Mouse (Mus musculus): ENCODE measurements at regions not wholly inside any gene's neighbourhood (a gene's known extent, or its start where the extent isn't known, plus 50 kb on each side); places are given as distances from the start of the nearest gene placed in this dataset.
A peak's percentile ranks its signal among the peaks of the same experiment; 100 is the strongest.

DNA sequence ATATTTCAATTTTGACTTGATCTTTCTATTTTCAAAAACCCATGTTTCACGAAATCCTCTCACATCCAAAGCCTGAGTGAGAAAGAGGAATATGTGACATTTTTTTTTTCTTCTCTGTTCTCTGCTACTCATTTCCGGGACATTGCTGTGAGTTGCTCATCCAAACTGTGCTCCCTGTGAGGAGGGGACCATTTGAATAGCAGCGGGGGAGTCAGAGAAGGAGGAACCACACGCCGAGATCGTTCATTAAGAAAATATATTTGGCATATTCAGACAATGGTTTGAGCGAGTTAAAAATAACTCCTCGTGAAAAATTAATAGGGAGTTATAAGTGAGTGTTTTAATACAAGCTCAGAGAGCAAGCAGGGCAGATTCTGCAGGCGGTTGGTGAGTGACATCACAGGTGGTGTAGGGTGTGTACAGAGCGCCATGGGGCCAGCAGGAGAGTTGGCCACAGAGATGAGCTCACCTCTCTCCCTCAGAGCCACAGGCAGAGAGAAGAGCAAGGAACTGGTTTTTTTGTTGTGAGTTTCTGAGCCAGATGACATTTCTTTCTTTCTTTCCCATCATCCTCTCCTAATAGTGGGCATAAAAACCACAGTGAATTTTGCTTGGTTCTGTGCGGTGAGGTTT, 54.4 kb upstream of the Calcoco1 start:
- DNase-seq (ENCODE audit: low read depth, low spot score): no peak

DNA sequence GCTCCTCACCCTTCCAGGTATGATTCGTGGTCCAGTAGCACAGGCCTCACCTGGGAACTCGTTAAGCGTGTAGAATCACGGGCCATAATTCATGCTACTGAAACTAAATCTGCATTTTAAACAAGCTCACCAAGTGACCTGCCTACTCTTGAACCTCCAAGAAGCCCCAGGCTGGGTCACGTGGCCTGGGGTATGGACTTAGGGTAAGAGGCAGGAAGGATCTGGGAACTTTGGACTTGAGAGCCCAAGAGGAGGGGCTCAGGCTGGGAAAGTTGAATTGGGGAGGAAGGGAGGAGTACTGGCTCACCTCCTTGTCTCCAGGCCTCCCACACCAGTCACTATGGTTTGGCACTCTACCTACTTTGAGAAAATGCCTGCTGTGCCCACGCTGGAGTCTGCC, 58.6 kb upstream of the Calcoco1 start:
- no peak for DNase-seq (ENCODE audit: low read depth, low spot score)

DNA sequence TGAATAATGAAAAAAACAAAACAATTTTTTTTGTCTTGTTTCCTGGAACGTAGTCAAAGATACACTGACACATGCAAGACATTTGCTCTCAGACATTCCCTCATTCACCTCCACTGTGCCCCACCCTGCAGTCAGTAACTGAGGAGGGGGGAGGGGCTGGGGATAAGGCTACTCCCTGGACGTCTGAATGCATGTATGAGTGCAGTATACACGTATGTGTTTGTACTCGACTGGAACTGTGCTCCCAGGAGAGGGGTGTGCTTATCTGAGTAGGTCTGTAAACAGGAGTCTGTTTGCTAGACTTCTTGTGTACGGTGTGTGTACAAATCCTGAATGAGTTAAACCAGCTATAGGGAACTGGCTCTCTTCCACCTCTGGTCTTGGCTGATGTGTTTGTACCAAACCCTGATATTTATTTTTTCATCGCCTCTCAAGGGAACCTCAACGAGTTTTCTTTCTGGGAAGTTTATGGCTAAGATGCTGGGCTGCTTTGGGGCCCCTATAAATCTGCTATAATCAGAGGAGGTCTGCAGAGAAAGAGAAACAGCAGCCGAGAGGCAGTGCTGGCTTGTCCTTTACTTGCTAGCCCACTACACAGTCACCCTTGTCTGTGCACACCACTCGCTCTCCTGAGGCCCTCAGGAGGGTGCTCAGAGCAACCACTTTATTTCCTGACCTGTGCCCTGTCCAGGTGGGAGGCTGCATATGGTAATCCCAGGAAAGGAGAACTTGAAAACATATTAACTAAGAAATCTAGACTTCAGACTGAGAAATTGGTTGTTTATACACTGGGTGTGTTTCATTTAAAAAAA, 61.2 kb upstream of the Calcoco1 start:
- no peak for DNase-seq (ENCODE audit: low read depth, low spot score)

DNA sequence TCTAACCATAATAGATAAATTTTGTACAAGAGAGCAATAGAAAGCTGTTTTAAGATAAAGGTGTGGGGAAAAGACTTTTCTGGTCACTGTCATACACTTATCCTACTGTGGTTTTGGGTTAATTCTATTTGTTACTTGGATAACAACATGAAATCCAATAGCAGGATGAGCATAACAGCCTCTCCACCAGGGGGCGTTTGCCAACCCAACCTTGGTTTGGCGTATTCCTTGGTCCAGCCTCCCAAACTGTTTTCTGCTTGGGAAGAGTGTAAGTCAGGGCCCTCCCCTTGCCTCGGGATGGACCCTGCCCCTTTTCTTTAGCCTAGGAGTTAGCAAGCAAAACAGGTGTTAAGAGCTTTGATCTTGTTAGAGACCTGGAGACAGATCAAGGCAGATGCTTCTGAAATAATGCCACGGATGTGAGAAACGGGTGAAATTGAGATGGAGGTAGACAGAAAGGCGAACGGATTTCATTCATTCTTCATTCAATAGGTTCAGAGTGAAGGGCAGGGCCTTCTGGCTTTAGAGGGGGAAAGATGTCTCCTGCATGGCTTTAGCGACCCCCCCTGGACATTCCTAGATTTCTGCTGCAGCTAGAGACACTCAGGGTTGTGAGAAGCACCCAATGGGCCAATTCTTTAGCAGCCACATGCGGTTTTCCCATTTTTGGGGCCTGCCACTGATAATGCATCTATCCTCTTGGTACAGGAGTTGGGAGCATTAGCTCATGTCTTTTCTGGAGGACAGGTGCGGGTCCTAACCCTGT, 63.3 kb upstream of the Calcoco1 start:
- DNase-seq (ENCODE audit: low read depth, low spot score): peak; percentile 33

DNA sequence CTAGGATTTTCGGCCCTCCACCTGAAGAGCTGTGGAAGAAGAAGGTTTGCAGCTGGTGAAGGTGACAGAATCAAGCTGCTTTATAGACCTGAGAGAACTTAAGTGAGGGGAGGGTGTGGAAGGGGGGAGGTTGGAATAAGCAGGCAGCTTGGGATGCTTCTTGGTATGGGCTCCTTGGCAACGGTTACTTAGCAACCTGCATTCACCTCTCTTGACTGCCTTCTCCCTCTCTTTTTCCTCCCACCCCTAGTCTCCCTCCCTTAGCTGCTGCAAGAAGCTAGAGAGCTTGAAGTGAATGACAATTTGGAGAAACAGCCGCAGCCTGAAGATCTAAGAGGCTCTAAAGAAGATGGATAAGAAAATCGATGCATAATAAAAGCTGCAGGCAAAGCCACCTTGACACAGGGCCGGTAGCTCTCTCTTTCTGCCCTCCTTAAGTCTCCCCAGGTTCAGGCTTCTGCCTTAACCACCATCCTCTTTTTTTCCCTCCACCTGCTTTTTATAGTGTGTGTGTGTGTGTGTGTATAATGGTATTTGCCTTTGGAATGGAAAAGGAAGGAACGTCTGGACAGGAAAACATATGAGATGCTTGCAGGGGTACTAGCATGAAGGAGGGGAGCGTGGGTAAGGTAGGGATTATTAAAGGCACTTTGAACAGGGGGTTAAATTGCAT, 67.0 kb upstream of the Calcoco1 start:
- DNase-seq (ENCODE audit: low read depth, low spot score): peak; percentile 8

DNA sequence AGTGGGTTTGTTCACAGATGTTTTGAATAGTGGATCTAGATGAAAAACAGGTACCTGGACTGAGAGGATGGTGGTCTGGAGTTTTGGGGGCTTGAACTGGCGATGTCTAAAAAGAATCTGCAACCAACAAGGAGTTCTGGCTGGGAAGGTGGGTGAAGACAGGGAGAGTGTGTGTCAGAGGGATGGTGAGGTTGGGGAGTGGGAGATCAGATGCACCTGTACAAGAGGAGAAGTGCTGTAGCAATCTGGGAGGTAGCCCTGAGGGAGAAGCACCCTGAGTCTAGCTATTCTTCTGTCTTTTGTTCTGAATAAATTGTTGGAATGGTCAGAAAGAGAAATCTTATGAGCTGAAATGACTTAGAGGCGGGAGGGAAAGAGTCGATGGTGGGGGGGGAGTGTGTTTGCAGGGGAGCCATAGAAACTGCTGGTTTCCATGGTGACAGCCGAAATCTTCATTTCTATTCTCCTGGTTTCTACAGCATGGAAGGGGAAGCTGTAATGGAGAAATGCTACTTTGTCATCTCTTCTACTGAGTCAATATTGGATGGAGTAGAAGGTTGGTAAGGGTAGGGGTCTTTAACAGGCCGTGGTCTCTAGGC, 75.1 kb upstream of the Calcoco1 start:
- no peak for DNase-seq (ENCODE audit: low read depth, low spot score)

DNA sequence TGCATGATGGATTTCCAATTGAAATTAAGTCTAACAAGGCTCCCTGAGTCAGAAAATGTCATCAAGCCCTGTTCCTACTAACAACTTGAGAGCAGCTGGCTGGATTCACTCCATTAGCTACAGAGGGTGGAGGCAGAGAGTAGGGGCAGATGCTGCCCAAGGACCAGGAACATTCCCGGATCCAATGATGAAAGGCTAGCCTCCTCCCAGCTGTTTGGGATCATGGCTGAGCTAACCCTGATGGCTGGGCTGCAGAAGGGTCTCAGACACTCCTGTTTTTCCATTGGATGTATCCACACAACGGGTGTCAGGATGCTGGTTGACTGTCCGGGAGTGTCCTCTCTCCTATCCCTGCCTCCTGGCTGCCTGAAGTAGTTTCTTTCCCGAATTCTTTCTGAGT, 78.1 kb upstream of the Calcoco1 start:
- no peak for DNase-seq (ENCODE audit: low read depth, low spot score)

DNA sequence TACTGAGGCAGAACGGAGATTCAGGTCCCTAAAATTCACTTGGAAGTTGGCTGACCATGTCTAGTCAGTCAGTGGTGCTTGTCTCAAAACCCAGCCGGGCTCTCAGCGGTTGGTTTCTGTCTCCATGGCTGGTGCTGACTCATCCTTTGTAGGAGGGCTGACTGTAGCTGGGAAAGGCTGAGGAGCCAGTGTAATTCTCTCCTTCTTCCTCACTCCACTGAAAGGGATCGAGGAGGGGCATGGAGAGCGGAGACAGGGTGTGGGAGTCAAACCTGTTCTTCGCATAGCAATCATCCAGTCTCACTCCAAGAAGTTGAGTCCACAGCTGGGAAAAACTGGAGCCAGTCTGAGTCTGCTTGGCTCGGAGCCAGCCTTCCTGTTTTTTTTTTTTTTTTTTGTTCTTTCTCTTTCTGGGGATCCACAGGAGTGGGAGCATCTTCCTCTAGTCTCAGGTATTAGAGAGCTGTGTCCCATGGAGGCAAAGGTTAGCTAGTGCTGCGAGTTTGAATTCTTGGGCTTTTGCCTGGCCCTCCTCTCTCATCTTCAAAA, 80.4 kb upstream of the Calcoco1 start:
- DNase-seq (ENCODE audit: low read depth, low spot score): no peak

DNA sequence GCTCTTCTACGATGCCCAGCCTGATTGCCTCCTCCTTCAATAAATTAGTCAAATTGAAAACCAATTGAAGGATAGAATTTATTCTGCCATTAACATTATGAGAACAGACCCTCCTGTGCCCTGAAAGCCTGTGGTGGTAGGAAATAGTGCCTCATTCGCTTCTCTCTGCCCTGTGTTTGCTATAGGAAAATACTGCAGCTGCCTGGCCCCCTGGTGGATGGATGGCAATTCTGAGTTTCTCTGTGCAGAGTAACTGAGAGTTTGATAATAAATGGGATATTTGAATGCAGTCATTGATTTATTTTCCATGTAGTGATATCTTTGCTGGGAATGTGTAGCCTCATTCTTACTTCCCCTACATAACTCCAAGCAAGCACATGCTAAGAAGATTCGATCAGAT, 85.4 kb upstream of the Calcoco1 start:
- DNase-seq (ENCODE audit: low read depth, low spot score): no peak

DNA sequence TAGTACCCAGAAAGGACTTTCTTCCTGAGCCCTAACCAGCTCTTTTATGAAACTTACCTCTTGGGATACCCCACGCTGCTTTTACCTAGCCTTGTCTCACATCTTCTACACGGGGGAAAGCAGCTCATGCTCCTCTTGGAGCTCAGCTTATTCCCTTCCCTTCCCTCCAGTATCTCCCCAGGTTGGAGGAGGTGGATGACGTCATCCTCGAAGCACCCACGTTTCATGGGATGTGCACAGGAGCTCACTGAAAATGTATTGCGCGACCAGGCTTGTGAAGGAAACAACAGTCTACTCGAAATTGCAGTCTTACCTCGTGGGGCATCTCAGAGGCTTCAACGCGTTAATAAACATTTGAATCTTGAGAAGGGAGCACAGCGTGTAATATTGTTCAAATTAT, 97.2 kb upstream of the Calcoco1 start:
- no peak for DNase-seq (ENCODE audit: low read depth, low spot score)

DNA sequence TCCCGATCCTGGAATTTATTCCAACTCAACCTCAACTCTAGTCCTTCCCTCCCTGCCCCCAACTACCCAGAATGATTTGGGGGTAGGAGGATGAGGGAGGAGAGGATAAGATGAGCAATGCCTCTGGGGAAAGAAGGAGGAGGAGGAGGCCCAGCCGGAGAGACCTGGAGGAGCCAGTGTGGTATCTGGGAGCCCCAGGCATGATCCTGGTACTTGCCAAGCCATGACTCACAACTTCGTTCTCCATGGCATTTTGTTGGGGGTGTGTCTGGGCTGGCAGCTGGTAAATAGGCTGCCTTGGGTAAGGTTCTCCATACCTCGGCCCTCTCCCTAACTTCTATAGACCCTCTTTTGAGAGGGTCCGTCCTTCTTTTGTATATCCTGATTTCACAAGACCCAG, 81.2 kb upstream of the Hoxc13 start:
- DNase-seq (ENCODE audit: low read depth, low spot score): no peak

DNA sequence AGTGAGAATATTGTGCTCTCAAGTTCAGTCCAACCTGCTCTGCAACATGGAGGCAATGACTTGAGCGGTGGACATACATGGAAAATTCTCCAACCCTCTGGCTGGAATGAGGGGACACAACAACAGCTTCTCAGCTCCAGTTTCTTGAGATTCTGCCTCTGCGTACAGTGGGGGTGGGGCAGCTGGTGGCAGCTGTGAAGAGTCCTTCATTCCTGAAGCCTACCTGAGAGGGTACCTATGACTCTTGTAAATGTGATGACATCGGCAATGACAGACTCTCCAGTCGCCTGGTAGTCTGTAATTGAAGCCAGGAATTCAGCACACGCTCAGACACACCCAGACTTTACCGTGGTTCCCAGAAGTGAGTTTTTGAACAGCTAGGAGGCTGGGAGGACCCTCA, 58.5 kb upstream of the Hoxc13 start:
- DNase-seq (ENCODE audit: low read depth, low spot score): no peak

DNA sequence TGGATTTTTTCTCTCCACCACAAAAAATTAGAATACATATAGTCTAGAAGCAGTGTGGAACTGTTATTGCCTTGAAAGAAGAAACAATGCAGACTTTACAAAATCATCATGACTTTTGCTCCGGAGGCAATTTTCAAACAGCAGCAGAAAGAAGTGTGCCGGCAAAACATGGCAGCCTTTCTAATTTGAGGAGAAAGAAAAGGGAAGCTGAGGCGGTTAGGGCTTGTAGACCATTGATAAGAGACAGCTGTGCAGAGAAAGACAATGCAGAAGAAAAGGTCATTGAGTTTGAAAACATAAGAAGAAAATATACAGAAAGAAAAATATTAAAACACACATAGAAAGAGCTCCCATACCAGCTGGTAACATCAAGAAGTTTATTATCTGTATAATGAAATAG, 54.1 kb upstream of the Hoxc13 start:
- DNase-seq (ENCODE audit: low read depth, low spot score): no peak
